Mouse (Mus musculus): Measurements from ENCODE around the gene Abcb9.

DNA sequence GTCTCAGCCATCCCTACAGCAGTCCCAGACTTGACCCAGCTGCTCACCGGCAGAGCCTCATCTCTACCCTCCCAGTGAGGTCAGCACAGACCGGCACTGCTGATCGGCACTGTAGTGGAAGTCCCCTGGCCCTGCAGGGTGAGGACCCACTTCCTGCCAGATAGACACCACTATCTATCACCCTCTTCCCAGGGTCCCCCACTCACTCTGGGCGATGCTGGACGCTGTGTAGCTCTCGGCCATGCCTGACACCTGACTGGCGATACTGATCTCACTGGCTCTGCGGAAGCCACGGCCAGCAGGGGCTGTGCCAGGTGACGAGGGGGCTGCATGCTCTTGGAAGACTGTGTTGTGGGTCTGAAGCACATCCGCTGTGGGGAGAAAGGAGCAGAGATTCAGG lies 29.5 kb upstream of the Abcb9 start:
- TF ChIP-seq POLR2A (IDR thresholded peaks at IDR 0.05; ENCODE audit: insufficient read length, low read depth) (no peak), TCF12 (IDR thresholded peaks at IDR 0.05; ENCODE audit: insufficient read depth, poor library complexity, severe bottlenecking) (no peak), SRF (IDR thresholded peaks at IDR 0.05; ENCODE audit: control insufficient read depth, insufficient read length, low read depth) (no peak), MAX (IDR thresholded peaks at IDR 0.05; ENCODE audit: low read depth) (no peak), MYOD1 (IDR thresholded peaks at IDR 0.05; ENCODE audit: control insufficient read depth in 1 of 3, insufficient read length in 2 of 3, low read depth in 2 of 3) (no peak), CEBPB (IDR thresholded peaks at IDR 0.05; ENCODE audit: insufficient read depth, poor library complexity, severe bottlenecking) (no peak), TCF3 (IDR thresholded peaks at IDR 0.05; ENCODE audit: insufficient read length, low read depth) (no peak), E2F4 (IDR thresholded peaks at IDR 0.05; ENCODE audit: insufficient read depth) (no peak), REST (IDR thresholded peaks at IDR 0.05; ENCODE audit: insufficient read depth, insufficient read length) (no peak), USF1 (IDR thresholded peaks at IDR 0.05; ENCODE audit: low read depth) (no peak), MYOG (IDR thresholded peaks at IDR 0.05; ENCODE audit: control insufficient read depth in 1 of 3, insufficient read depth in 1 of 3, insufficient read length in 2 of 3, low read depth in 2 of 3) (no peak), POLR2AphosphoS2 (IDR thresholded peaks at IDR 0.05; ENCODE audit: insufficient read length, low read depth) (no peak)
